Mouse (Mus musculus) A20 (cell line): ENCODE measurements around the gene Tanc1.
A peak's percentile ranks its signal among the peaks of the same experiment; 100 is the strongest.
"Not testable (repeated sequence)": the region's sequence is repeated elsewhere in the genome, so short reads cannot be mapped to it uniquely, and the experiment has no call there.

ENCODE experiments used
- DNase-seq: peaks from one replicate; pipeline ENCODE4 v3.0.0-alpha.2; 2011; ENCODE audit warnings: low read depth, low spot score

The Tanc1 gene

DNA sequence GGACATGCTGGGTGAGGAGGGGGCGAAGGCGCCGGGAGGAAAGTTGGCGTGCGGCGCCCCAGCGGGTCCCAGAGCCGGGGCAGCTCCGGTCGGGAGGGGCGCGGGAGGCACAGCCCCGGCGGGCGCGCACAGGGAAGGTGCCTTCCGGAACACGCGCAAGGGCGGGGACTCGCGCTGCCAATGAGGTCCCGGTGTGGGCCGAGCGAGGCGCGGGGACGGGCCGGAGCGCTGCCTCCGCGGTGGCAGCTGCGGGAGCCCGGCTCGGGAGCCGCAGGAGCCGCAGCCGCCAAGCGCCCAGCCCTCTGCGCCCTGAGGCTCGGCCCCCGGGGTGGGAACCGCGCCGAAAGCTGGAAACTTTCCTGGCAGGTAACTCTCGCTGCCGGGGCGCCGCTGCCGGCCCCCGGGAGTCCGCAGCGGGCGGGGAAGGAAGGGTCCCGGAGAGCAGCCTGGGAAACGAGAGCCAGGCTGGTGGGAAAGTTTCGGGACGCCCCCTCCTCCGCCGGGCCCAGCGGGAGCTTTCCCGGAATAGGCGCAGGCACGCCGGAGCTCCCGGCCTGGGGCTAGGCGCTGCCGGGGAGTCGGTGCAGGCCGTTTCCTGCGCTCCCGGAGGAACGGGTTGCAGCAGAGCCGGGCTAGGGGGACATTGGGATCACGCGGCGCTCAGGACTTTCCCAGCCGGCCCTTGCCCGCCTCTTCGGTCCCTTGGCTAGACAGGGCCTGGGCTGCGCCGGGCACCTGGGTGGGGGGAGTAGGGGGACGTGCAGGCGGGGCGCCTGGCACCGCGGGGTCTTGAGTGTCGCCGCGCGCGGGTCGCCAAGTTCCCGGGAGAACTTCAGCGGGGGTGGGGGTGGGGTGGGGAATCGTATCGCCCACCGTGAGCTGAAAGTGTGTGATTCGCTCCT, at the start of gene Tanc1:
TSS of gene Tanc1 (plus strand) at position 212 of the 902 bp plus-strand sequence.
- DNase-seq: no peak

GRCm38 (mm10) chr2:59562215-59562614, 49.6 kb upstream of the Tanc1 start:
- DNase-seq: no peak

- no peak for DNase-seq
These were observed 49.1 kb upstream of the Tanc1 start for GRCm38 (mm10) chr2:59562696-59563095.

DNA sequence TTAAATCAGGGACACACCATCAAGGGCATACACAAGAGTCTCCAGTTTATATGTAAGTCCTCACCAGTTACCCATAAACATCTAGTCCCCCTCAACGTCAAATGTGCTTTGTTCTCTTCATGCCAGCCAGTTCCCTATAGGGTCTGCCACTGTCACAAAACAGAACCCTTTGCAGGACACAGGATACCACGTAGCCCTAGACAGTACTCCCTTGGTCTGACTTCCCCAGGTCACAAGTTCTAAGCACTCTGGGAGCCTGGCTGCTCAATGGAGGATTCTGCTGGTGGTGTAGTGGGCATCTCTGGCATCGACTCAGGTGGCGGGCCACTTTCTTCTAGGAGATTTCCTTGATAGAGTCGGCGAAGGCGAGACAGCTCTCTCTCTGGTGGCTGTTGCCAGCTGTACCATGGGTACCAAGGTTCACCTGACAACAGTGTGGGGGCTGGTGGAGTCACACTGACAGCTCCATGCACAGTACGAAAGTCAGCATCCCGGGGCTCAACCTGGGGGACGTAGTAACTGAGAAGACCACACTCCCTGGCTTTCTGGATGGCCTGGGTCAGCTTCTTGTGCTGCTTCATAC, 47.7 kb upstream of the Tanc1 start:
- DNase-seq: not testable (repeated sequence)

DNA sequence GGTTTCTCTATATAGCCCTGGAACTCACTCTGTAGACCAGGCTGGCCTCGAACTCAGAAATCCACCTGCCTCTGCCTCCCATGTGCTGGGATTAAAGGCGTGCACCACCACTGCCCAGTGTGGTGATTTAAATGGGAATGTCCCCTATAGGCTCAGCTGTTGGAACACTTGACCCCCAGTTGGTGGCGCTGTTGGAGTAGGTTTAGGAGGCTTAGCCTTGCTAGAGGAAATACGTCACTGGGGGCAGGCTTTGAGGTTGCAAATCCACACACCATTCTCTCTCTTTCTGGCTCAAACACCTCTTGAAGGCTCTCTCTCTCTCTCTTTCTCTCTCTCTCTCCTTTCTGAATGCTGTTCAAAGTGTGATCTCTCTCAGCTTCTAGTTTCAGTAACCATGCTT, 46.9 kb upstream of the Tanc1 start:
- no peak for DNase-seq

- DNase-seq: no peak
These were observed 30.9 kb upstream of the Tanc1 start for GRCm38 (mm10) chr2:59580939-59581338.

DNA sequence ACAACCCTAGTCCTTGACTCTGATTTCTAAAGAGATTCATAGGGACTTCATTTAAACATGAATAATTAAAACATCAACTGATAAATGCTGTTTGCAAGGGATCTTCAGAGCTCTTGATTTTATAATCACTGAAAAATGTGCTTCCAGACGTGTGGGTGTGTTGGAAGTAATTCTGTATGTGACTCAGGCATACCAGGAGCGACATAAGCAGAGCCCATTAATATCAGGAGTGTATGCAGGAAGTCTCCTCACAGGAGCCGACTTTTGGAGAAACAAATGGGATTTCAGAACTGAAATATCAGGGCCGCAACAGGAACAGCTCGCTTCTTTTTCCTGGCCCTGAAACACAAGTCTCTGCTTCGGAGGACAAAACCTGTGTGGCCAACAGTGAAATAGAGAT, 27.9 kb upstream of the Tanc1 start:
- DNase-seq: no peak

GRCm38 (mm10) chr2:59587387-59588095, 24.3 kb upstream of the Tanc1 start:
- no peak for DNase-seq

- DNase-seq: no peak
These were observed 23.8 kb upstream of the Tanc1 start for GRCm38 (mm10) chr2:59588096-59588405.

DNA sequence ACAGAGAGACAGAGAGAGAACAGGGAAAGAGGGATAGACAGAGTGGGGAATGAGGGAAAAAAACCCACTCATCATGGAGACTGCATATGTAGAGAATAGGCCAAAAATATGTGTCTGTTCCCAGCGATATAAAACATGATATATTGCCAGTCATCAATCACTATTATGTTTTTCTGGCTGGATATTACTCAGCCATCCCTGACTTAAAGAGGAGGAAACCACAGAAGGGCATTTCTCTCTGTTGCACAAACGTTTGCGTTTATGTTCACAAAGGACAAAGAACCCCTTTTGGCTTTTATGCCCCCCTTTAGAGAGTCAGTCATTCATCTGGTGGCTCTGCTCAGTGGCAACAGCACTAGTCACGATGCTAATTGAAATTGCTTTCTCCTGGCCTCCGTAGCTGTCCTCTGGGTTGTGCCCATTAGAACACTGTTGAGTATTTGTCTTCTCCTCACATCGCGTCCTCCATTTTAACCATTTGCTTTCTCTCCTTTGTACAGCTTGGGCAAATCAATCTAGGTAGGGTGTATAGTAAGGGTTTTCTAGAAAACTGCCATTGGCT, 18.4 kb upstream of the Tanc1 start:
- DNase-seq: no peak

DNA sequence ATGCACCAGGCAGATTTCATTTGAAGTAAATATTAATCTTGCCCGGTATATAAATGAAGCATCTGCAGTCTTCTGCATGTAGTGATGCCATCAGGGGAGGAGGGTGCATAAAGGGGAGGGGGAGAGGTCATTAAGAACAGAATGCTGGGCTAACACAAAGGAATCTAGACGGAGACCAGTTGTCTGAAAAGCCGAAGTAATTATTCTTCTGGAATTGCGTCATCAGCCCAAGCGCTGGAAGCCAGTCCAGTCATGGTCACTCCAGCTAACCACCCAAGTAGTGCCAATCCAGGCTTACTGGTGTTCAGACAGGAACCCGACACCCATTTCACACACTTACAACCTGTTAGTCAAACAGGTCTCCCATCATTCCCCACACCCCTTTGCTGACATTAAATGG, 17.7 kb upstream of the Tanc1 start:
- no peak for DNase-seq

DNA sequence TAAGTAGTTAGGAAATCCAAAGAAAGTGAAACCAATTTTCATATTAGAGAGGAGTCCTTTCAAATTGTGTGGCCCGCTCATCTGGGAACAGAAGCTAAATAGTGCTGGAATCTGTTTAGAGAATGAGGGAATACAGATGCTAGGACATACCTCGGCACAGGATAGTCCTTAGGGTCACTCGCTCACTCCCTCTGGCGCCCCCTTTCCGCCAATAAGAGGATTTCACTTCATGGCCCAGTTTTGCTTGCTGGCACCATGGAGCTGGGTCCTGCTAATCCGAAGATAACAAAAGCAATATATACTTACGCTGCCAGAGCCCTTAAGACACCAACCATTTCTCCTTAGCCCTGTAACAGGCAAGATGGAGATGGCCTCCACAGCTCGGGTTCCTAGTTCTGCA, 15.3 kb upstream of the Tanc1 start:
- peak; percentile 21 for DNase-seq

DNA sequence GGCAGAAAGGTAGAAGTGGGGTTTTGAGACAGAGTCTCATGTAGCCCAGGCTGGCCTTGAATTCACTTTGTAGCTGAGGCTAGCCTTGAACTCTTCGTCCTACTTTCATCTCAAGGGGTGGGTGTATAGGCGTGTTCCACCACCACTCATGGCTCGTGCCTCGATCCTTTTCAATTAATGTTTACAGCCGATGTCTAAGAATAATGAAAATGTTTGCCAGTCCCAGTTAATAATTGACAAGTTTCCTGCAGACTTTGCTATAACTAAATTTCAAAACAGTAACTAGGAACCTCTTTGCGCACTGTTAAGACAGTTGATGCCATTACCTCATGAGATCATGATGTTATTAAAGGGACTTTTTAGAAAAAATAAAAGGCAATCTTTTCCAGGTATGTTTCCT, 13.6 kb upstream of the Tanc1 start:
- no peak for DNase-seq

GRCm38 (mm10) chr2:59598894-59599293, 12.9 kb upstream of the Tanc1 start:
- no peak for DNase-seq

DNA sequence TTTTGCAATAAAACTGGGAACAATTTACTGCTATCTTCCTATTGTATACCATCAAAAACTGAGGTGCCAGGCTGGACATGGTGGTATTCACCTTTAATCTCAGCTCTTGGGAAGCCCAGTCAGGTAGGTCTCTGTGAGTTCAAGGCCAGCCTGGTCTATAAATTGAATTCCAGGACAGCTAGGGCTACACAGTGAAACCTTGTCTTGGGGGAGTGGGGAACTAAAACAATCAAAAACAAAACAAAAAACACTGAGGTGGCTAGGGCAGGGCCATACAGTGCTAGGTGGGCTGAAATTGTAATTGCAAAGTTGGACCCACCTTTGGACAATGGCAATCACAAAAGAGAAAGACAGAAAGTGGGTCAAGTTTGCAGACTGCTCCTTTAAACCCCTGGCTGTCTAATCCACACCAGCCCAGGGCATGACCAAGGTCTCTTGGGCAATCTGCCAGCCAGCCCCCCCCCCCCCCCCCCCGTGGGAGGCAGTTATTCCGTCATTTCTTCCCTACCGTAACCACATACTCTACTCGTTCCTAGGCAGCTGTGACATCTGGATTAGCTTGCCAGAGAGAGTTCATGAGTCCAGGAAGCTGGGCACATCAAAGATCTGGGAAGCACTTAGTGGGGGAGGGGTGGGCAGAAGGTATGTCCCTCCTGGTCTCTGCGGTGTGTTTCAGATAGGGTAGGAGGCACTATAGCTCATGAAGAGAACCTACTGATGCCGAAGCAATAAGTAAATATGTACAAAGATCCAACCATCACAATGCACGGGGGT, 12.3 kb upstream of the Tanc1 start:
- no peak for DNase-seq

- DNase-seq: no peak
These were observed 11.6 kb upstream of the Tanc1 start for GRCm38 (mm10) chr2:59600123-59600840.

- no peak for DNase-seq
These were observed 10.9 kb upstream of the Tanc1 start for GRCm38 (mm10) chr2:59600980-59601379.

- DNase-seq: no peak
These were observed 10.4 kb upstream of the Tanc1 start for GRCm38 (mm10) chr2:59601452-59601851.

DNA sequence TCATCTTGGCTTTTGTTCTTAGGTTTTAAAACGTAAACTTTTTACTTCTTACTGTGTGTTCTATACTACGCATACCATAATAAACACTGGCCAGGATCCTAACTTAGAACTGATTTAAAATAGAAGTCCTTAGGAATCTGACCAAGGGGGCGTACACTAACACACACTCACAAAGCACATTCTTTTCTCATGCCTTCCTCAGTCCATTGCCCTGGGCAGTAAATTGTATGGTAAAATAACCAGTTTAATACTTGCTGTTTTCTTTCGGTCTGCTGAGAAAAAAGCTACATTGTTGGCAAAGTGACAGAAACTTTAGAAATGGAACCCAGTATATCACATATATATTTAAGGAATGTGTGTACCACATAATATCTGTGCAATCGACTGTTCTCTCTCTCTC, 2.9 kb upstream of the Tanc1 start:
- no peak for DNase-seq

DNA sequence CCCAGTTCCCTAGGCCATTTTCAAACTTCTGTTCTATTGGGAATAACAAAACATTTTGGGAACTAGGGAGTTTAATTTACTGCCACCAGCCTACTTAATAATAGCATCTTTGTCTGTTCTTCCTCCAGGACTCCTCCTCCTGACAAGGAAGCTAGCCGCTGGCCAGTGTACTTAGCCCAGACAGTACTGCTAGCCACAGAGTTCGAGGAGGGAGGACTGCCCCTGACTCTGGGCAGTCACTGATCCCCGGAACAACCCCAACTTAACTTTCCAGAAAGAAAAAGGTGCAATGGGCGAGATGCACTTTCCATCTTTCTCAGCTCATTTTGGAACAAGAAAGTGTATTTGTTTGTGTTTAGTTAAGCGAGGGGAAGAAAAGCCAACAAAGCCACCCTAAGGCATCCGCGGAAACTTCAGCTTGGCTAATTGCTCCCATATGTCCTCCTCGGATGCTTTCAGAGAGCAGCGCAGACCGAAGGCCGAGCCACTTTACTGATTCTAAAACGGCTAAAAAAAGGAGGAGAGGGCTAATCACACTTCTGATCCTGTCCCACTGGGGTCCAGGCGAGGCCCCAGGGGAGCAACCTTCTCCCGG, 529 bp upstream of the Tanc1 start:
- no peak for DNase-seq
